In genomic region chr16:56729060-56729459, GRCm38 (mm10) we compare ENCODE assay signal across 17 mouse cellular contexts. TPM values are rescaled to one million over a fixed set of nuclear protein-coding genes. Genes with fewer than 3 reads are reported as not detected.
A peak's percentile ranks its signal among the peaks of the same experiment; 100 is the strongest.
DNase-seq lines count a peak whose midpoint lies in the region; ATAC-seq lines count a peak whose summit lies in the region.
"Had no signal": no experiment of that assay in that cellular context is flagged by ENCODE, and none has a peak within 500 bp of the region (broad histone marks: within the 10 kb centered on the region; RNA-seq: fewer than 3 reads in every experiment).

No protein-coding gene starts in this region.

- H3K9me3 ChIP-seq in embryonic facial prominence, embryonic 13.5 days, result no peaks in the 10 kb centered on the region
- no peaks in the 10 kb centered on the region for H3K9me3 ChIP-seq in embryonic facial prominence, embryonic 10.5 days
- H3K9me3 ChIP-seq: forebrain, embryonic 13.5 days; forebrain, embryonic 15.5 days had no signal

- 0% methylated on average over 1 of the region's 1 CpGs for WGBS in embryonic facial prominence, embryonic 13.5 days
- WGBS in embryonic facial prominence, embryonic 10.5 days, result 14% methylated on average over 1 of the region's 1 CpGs

- H3K36me3 ChIP-seq in embryonic facial prominence, embryonic 13.5 days, result no peaks in the 10 kb centered on the region
- no peaks in the 10 kb centered on the region for H3K36me3 ChIP-seq in embryonic facial prominence, embryonic 10.5 days (replicated peaks)
- H3K36me3 ChIP-seq: forebrain, embryonic 15.5 days had no signal

- H3K4me2 ChIP-seq in embryonic facial prominence, embryonic 13.5 days, result no peak overlapping the region
- H3K4me2 ChIP-seq: forebrain, embryonic 13.5 days; forebrain, embryonic 15.5 days had no signal

- H3K4me3 ChIP-seq in embryonic facial prominence, embryonic 13.5 days, result no peak overlapping the region
- no peak overlapping the region for H3K4me3 ChIP-seq in embryonic facial prominence, embryonic 10.5 days
- H3K4me3 ChIP-seq: forebrain, embryonic 13.5 days; forebrain, embryonic 15.5 days had no signal

- DNase-seq in embryonic facial prominence, embryonic 10.5 days (ENCODE audit: low spot score), result no peak
- peak; percentile 28 for DNase-seq in MEL-GATA-1-ER (ENCODE audit: extremely low read depth, low read depth)
- DNase-seq in layer of hippocampus, adult 9-10 months (ENCODE audit: low spot score), result no peak
- DNase-seq in layer of hippocampus, adult 8-10 months (ENCODE audit: low spot score in 2 of 2), result no peak
- DNase-seq: adrenal gland, adult 2 months; adrenal gland, postnatal 10 days; adrenal gland, postnatal 25 days; cerebellum, adult 11-12 months; cerebellum, adult 2 months; cerebellum, adult 9-10 months; cerebellum, postnatal 10 days; cerebellum, postnatal 25 days; forebrain, postnatal 0 days had no signal

- H3K4me1 ChIP-seq in embryonic facial prominence, embryonic 13.5 days, result no peaks in the 10 kb centered on the region
- no peaks in the 10 kb centered on the region for H3K4me1 ChIP-seq in embryonic facial prominence, embryonic 10.5 days
- H3K4me1 ChIP-seq: forebrain, embryonic 13.5 days; forebrain, embryonic 15.5 days had no signal

- H3K9ac ChIP-seq in embryonic facial prominence, embryonic 13.5 days, result 0 out of 2 replicates have a peak overlapping the region, but pooled peaks have one; percentile 3
- H3K9ac ChIP-seq: forebrain, embryonic 13.5 days; forebrain, embryonic 15.5 days; forebrain, postnatal 0 days had no signal

- no peak for ATAC-seq in embryonic facial prominence, embryonic 13.5 days (ENCODE audit: insufficient number of reproducible peaks, insufficient read depth, low FRiP score, low TSS enrichment, low read depth)
- ATAC-seq in megakaryocyte, adult 5-6 weeks (ENCODE audit: poor library complexity, severe bottlenecking), result peak; percentile 40; the same call in 1 of the 2 replicates
- ATAC-seq: forebrain, embryonic 13.5 days; forebrain, embryonic 15.5 days; forebrain, postnatal 0 days had no signal

- H3K27me3 ChIP-seq in embryonic facial prominence, embryonic 13.5 days, result no peaks in the 10 kb centered on the region
- H3K27me3 ChIP-seq in embryonic facial prominence, embryonic 10.5 days (replicated peaks; ENCODE audit: low read depth, poor library complexity, severe bottlenecking), result no peaks in the 10 kb centered on the region
- H3K27me3 ChIP-seq: forebrain, embryonic 13.5 days; forebrain, embryonic 15.5 days had no signal

- no peak overlapping the region for H3K27ac ChIP-seq in embryonic facial prominence, embryonic 13.5 days
- H3K27ac ChIP-seq in embryonic facial prominence, embryonic 10.5 days (replicated peaks), result no peak overlapping the region
- H3K27ac ChIP-seq: forebrain, embryonic 13.5 days; forebrain, embryonic 15.5 days had no signal

RNA-seq across cellular contexts. Expression of gene Tfg, which starts 11.8 kb away (rescaled TPM):
- polyA plus RNA-seq in embryonic facial prominence, embryonic 13.5 days (2015; fragmentation: Nextera tagmentation; extraction: Ambion mirVana), result 136 and 144 TPM in 2 replicates
- 159 and 168 TPM in 2 replicates for polyA plus RNA-seq in embryonic facial prominence, embryonic 10.5 days (2016; fragmentation: Nextera tagmentation; extraction: Ambion mirVana)
- 128 and 136 TPM in 2 replicates for total RNA-seq in megakaryocyte, adult 5-6 weeks (2015)
- 42.9 and 51.8 TPM in 2 replicates for total RNA-seq in megakaryocyte, adult 5-6 weeks (2017)
- 10 to 100 TPM; 55.4 to 63.5 (median 58.6) TPM for total RNA-seq in layer of hippocampus, adult 8-10 months (2022)
